39 mouse cellular contexts compared by ENCODE assay signal in the genomic region with DNA sequence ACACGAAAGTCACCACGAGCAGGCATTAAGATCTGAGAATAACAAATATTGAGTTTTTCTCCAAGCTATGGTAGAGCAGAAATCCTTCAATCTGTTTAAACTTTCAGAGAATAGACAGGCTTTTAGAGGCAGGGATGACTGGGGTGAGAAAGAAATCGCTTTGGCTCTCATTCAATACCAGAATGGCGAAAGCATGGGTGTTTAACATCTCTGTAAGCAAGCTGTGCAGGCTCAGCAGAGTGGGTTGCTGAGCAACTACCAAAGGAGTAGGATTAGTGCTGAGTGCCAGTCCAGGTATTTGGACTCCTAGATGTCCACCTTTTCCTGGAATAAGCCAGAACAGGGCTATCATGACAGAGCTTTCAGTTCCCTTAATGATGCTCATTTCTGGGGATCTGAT.
DNase-seq lines count a peak whose midpoint lies in the region; ATAC-seq lines count a peak whose summit lies in the region.
"Had no signal": no experiment of that assay in that cellular context is flagged by ENCODE, and none has a peak within 500 bp of the region (broad histone marks: within the 10 kb centered on the region; RNA-seq: fewer than 3 reads in every experiment).

No protein-coding gene starts in this region.

- 0 out of 2 replicates have a peak, but pooled peaks cover 5% of the 10 kb centered on the region for H3K4me1 ChIP-seq in forebrain, embryonic 14.5 days (ENCODE audit: control insufficient read depth, insufficient read depth, low read length)
- H3K4me1 ChIP-seq in forebrain, embryonic 15.5 days, result peaks cover 4% of the 10 kb centered on the region; the same call in 1 of the 2 replicates
- H3K4me1 ChIP-seq: embryonic facial prominence, embryonic 10.5 days; limb, embryonic 10.5 days; limb, embryonic 15.5 days; liver, embryonic 13.5 days; megakaryocyte, embryonic 14.5 days had no signal

- no peaks in the 10 kb centered on the region for H3K27me3 ChIP-seq in forebrain, embryonic 14.5 days (replicated peaks; ENCODE audit: control insufficient read depth, insufficient read depth, low read length)
- H3K27me3 ChIP-seq in forebrain, embryonic 15.5 days, result no peaks in the 10 kb centered on the region
- H3K27me3 ChIP-seq: CH12.LX; embryonic facial prominence, embryonic 15.5 days; limb, embryonic 15.5 days; liver, embryonic 13.5 days; megakaryocyte, embryonic 14.5 days; midbrain, embryonic 12.5 days; neural tube, embryonic 13.5 days had no signal

- no peak for ATAC-seq in forebrain, embryonic 14.5 days
- ATAC-seq in forebrain, embryonic 15.5 days (replicated peaks), result no peak
- ATAC-seq: activated CD4-positive, CD25-positive, alpha-beta regulatory T cell, adult 4 months; forebrain, embryonic 16.5 days; intestine, embryonic 16.5 days; lung, postnatal 0 days had no signal

- WGBS in forebrain, embryonic 14.5 days, result 68% methylated on average over 4 of the region's 4 CpGs
- 66% methylated on average over 4 of the region's 4 CpGs for WGBS in forebrain, embryonic 15.5 days

- no peaks in the 10 kb centered on the region for H3K9me3 ChIP-seq in forebrain, embryonic 14.5 days (replicated peaks; ENCODE audit: control insufficient read depth, low read length)
- H3K9me3 ChIP-seq in forebrain, embryonic 15.5 days, result no peaks in the 10 kb centered on the region
- H3K9me3 ChIP-seq: embryonic facial prominence, embryonic 10.5 days; embryonic facial prominence, embryonic 15.5 days; heart, embryonic 12.5 days; hindbrain, embryonic 13.5 days; limb, embryonic 10.5 days; limb, embryonic 15.5 days; liver, embryonic 13.5 days; megakaryocyte, embryonic 14.5 days; midbrain, embryonic 12.5 days; neural tube, embryonic 13.5 days had no signal

- H3K4me3 ChIP-seq in forebrain, embryonic 14.5 days (ENCODE audit: low read depth, low read length), result no peak overlapping the region
- no peak overlapping the region for H3K4me3 ChIP-seq in forebrain, embryonic 15.5 days
- H3K4me3 ChIP-seq: embryonic facial prominence, embryonic 10.5 days; embryonic facial prominence, embryonic 15.5 days; gastrocnemius, adult 2 months; heart, adult 2 months; heart, embryonic 12.5 days; hindbrain, embryonic 13.5 days; limb, embryonic 10.5 days; limb, embryonic 15.5 days; liver, embryonic 13.5 days; megakaryocyte, embryonic 14.5 days; midbrain, embryonic 12.5 days; myocyte; neural tube, embryonic 13.5 days had no signal

- H3K36me3 ChIP-seq in forebrain, embryonic 14.5 days (ENCODE audit: control insufficient read depth, insufficient read depth, low read length), result no peaks in the 10 kb centered on the region
- H3K36me3 ChIP-seq in forebrain, embryonic 15.5 days, result no peaks in the 10 kb centered on the region
- H3K36me3 ChIP-seq: embryonic facial prominence, embryonic 10.5 days; embryonic facial prominence, embryonic 15.5 days; heart, embryonic 12.5 days; hindbrain, embryonic 13.5 days; limb, embryonic 10.5 days; limb, embryonic 15.5 days; liver, embryonic 13.5 days; midbrain, embryonic 12.5 days; neural tube, embryonic 13.5 days had no signal

- H3K4me2 ChIP-seq in forebrain, embryonic 14.5 days (ENCODE audit: low read length), result no peak overlapping the region
- H3K4me2 ChIP-seq in forebrain, embryonic 15.5 days (replicated peaks), result no peak overlapping the region
- H3K4me2 ChIP-seq: embryonic facial prominence, embryonic 15.5 days; heart, embryonic 12.5 days; hindbrain, embryonic 13.5 days; limb, embryonic 15.5 days; liver, embryonic 13.5 days; midbrain, embryonic 12.5 days; neural tube, embryonic 13.5 days had no signal

- peak; percentile 14 for DNase-seq in forebrain, embryonic 14.5 days (ENCODE audit: low spot score)
- DNase-seq in layer of hippocampus, adult 18-20 months (ENCODE audit: low spot score in 2 of 2), result peak; percentile 37 to 66
- DNase-seq in layer of hippocampus, adult 9-10 months (ENCODE audit: low spot score), result no peak
- peak; percentile 54 for DNase-seq in right cerebral cortex, adult 18-20 months
- DNase-seq in right cerebral cortex, postnatal 14 days, result no peak
- DNase-seq in telencephalon, adult 2 months (ENCODE audit: low read depth, low spot score), result peak; percentile 71
- DNase-seq in heart, adult 18-20 months, result no peak
- DNase-seq: adrenal gland, adult 2 months; adrenal gland, postnatal 36 days; cerebellum, adult 8-10 months; cerebellum, postnatal 25 days; gastrocnemius, adult 2 months; gastrocnemius, postnatal 36 days; heart, adult 2 months; heart, postnatal 4 days; kidney, adult 8-10 months; kidney, postnatal 10 days; liver, embryonic 13.5 days; lung, adult 18-20 months; lung, postnatal 4 days; thymus, adult 2 months; thymus, postnatal 4 days had no signal

- no peak overlapping the region for H3K9ac ChIP-seq in forebrain, embryonic 14.5 days (ENCODE audit: low read length)
- H3K9ac ChIP-seq in forebrain, embryonic 15.5 days (replicated peaks), result no peak overlapping the region
- H3K9ac ChIP-seq: embryonic facial prominence, embryonic 15.5 days; heart, embryonic 12.5 days; hindbrain, embryonic 13.5 days; limb, embryonic 15.5 days; liver, embryonic 13.5 days; midbrain, embryonic 12.5 days; neural tube, embryonic 13.5 days had no signal

- H3K27ac ChIP-seq in forebrain, embryonic 14.5 days (ENCODE audit: low read depth, low read length), result no peak overlapping the region
- H3K27ac ChIP-seq in forebrain, embryonic 15.5 days (replicated peaks), result no peak overlapping the region
- H3K27ac ChIP-seq: embryonic facial prominence, embryonic 10.5 days; embryonic facial prominence, embryonic 15.5 days; gastrocnemius, adult 2 months; heart, adult 2 months; hindbrain, embryonic 13.5 days; limb, embryonic 10.5 days; limb, embryonic 15.5 days; liver, embryonic 13.5 days; midbrain, embryonic 12.5 days; neural tube, embryonic 13.5 days; stomach, postnatal 0 days had no signal

Comparison
In these comparisons a context has a peak if more than half of its experiments do, and no peak if none do; other contexts are left out.
1. DNase-seq: peak in forebrain, embryonic 14.5 days (single experiment), layer of hippocampus, adult 18-20 months (2 of 2), right cerebral cortex, adult 18-20 months (single experiment) and telencephalon, adult 2 months (single experiment); none in layer of hippocampus, adult 9-10 months (single experiment), right cerebral cortex, postnatal 14 days (single experiment) and heart, adult 18-20 months (0 of 2).